Mouse (Mus musculus) midbrain, embryonic 12.5 days (tissue): ENCODE data around the gene Ppp2r5c. TPM values are rescaled to one million over a fixed set of nuclear protein-coding genes. Genes with fewer than 3 reads are reported as not detected.
A peak's percentile ranks its signal among the peaks of the same experiment; 100 is the strongest.

Experiments used
- ATAC-seq: fragments of 200-750 bp; cut with Nextera tagmentation; 2 replicates; pipeline ENCODE4 v1.8.0; 2017; ENCODE audit warnings: low read depth, moderate TSS enrichment, moderate library complexity; ENCODE audit not compliant: low FRiP score
- H3K27ac ChIP-seq: fragments of 300-500 bp; sonication (generic); replicated peaks from 2 replicates; pipeline ENCODE4 v1.5.1; 2016; ENCODE audit warnings: mild to moderate bottlenecking
- H3K27me3 ChIP-seq: fragments of 300-500 bp; sonication (generic); 2 replicates; pipeline ENCODE4 v1.6.1; 2016; ENCODE audit warnings: mild to moderate bottlenecking
- H3K36me3 ChIP-seq: fragments of 300-500 bp; sonication (generic); 2 replicates; pipeline ENCODE4 v1.6.1; 2016
- H3K4me1 ChIP-seq: fragments of 300-500 bp; sonication (generic); 2 replicates; pipeline ENCODE4 v1.6.1; 2016
- H3K4me2 ChIP-seq: fragments of 300-500 bp; sonication (generic); replicated peaks from 2 replicates; pipeline ENCODE4 v1.6.1; 2016; ENCODE audit warnings: mild to moderate bottlenecking, moderate library complexity
- H3K4me3 ChIP-seq: fragments of 300-500 bp; sonication (generic); 2 replicates; pipeline ENCODE4 v1.5.1; 2016; ENCODE audit warnings: mild to moderate bottlenecking
- H3K9ac ChIP-seq: fragments of 300-500 bp; sonication (generic); replicated peaks from 2 replicates; pipeline ENCODE4 v1.6.1; 2016; ENCODE audit warnings: mild to moderate bottlenecking, moderate library complexity
- H3K9me3 ChIP-seq: fragments of 300-500 bp; sonication (generic); 2 replicates; pipeline ENCODE4 v1.6.1; 2016; ENCODE audit warnings: mild to moderate bottlenecking
- WGBS: fragments of 180-500 bp; shearing (Covaris S2); methylation state at CpG from one replicate; pipeline ENCODE4 v1.1.7; 2016; 5-methylcytosine and 5-hydroxymethylcytosine counted together
- polyA plus RNA-seq: library from polyadenylated mRNA; unstranded; fragments of >200 nt; fragmentation: Nextera tagmentation; extraction: Ambion mirVana; gene quantifications from 2 replicates; pipeline ENCODE4 v1.2.1, GENCODE M21; 2016

Ppp2r5c gene
- 161 and 163 TPM in 2 replicates for polyA plus RNA-seq

DNA sequence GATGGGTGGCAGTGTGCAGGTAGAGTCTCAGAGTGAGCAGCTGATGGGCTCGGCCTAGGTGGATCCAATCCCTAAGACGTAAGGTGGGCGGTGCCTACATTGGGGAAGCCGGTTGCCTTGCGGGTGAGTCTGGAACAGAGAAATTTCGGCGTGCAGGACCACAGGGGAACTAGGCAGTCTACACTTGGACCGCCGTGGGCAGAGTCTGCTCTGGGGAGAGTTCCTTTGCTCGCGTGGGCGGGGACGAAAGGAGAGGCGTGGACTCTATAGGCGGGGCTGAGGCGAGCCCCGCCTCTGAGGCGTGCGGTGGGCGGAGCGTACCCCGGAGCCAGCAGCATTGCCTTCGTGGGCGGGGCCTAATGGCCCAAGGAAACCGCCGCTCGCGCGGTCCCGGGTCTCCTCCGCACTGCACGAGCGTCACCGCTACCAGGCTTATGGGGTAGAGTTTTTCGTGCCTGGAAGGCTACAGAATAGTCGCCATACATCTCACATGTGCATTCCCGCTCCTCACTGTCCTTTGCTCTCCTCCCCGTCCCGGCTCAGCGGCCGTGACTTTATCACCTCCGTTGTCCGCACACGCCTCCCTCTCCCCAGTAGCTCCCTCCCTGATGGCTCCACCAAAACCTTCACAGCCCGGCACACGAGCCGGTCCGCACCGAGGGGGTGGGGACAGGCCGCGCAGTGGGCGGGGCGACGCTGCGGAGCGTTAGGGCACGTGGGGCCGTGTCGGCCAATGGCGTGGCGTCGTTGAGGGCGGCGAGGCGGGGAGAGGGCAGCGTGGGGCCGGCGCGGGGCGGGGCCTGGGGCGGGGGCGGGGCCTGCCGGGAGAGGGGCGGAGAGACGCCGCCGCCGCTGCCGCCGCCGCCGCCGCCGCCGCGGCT is at the start of gene Ppp2r5c:
Ppp2r5c (plus strand) TSS at position 831 of the 881 bp plus-strand sequence.
- peak within 1 kb of the TSS; percentile 86 for H3K9ac ChIP-seq
- H3K4me1 ChIP-seq, result peaks cover 13% of the 10 kb centered on the region; the same call in 1 of the 2 replicates
- no peaks in the 10 kb centered on the region for H3K9me3 ChIP-seq
- peak within 1 kb of the TSS; percentile 88 for H3K4me3 ChIP-seq
- H3K27me3 ChIP-seq, result 0 out of 2 replicates have a peak, but pooled peaks cover 7% of the 10 kb centered on the region
- peak; percentile 94 for ATAC-seq
- WGBS, result under 1% methylated on average over 78 of the region's 86 CpGs
- peak within 1 kb of the TSS; percentile 89 for H3K4me2 ChIP-seq
- H3K27ac ChIP-seq, result peak within 1 kb of the TSS; percentile 93
- peaks cover 7% of the 10 kb centered on the region; the same call in 1 of the 2 replicates for H3K36me3 ChIP-seq

DNA sequence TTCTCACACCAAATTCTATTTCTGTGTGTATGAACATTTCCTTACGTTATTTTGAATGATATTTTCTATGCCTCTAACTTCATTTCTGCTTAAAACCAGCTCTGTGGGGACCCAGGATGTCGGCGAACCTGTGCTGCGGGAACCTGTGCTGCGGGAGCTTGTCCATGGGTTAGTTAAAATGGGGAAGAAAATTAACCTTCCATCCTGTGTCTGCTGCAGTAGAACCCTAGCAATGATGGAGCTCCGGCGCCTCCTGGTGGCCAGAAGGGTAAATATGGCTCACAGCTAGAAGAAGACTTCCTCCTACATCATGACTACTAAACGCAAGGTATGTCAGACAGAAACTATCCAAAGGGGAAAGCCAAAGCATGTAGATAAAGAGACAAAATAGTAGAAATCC is 48.6 kb upstream of the Ppp2r5c start:
- Histone ChIP-seq H3K9me3 (no peaks in the 10 kb centered on the region), H3K4me3 (no peak overlapping the region), H3K36me3 (no peaks in the 10 kb centered on the region), H3K4me2 (no peak overlapping the region), H3K27me3 (no peaks in the 10 kb centered on the region), H3K9ac (no peak overlapping the region), H3K27ac (no peak overlapping the region), H3K4me1 (no peaks in the 10 kb centered on the region)
- 36% methylated on average over 8 of the region's 8 CpGs for WGBS
- no peak for ATAC-seq

DNA sequence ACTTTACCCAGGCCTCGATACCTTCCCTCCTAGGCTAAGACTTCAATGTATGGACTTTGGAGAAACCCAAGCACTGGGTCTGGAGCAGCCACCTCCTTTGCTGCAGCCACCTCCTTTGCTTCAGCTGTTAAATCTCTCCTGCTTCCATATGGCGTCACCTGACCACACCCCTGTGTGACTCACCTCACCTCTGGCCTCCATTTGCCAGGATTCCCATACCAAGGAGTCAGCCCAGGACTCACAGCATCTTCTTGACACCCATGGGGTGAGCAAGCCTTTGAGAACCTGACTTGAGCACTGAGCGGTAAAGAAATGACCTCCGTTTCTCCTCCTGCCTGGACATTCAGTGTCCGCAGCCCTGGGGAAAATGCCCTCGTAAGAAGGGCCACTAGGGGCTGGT is 47.8 kb upstream of the Ppp2r5c start:
- Histone ChIP-seq H3K4me3 (no peak overlapping the region), H3K27me3 (no peaks in the 10 kb centered on the region), H3K36me3 (no peaks in the 10 kb centered on the region), H3K9ac (no peak overlapping the region), H3K4me1 (no peaks in the 10 kb centered on the region), H3K27ac (no peak overlapping the region), H3K4me2 (no peak overlapping the region), H3K9me3 (no peaks in the 10 kb centered on the region)
- no peak for ATAC-seq
- 90% methylated on average over 6 of the region's 6 CpGs for WGBS

- Histone ChIP-seq H3K4me2 (no peak overlapping the region), H3K27me3 (no peaks in the 10 kb centered on the region), H3K9ac (no peak overlapping the region), H3K27ac (no peak overlapping the region), H3K9me3 (no peaks in the 10 kb centered on the region), H3K4me1 (no peaks in the 10 kb centered on the region), H3K4me3 (no peak overlapping the region), H3K36me3 (no peaks in the 10 kb centered on the region)
- WGBS, result 81% methylated on average over 5 of the region's 5 CpGs
- no peak for ATAC-seq
Observed at GRCm38 (mm10) chr12:110400936-110401335, 46.0 kb upstream of the Ppp2r5c start.

DNA sequence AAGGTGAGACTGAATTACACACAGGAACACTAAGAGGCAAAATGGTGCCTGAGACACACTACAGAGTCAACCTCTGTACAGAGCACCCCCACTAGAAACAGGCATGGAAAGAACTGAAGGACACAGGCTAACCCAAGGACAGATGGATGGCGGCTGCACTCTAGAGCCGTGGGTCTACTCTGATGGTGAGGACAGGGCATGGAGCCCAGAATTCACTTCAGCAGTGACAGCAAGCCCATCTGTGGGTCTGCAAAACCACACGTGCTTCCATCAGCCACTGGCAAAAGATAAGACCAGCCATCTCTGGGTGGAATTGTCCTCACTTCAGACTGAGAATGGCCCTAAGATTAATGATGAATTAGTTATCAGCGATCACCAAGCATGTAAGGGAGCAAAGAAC is 45.0 kb upstream of the Ppp2r5c start:
- ATAC-seq, result no peak
- no peaks in the 10 kb centered on the region for H3K36me3 ChIP-seq
- no peak overlapping the region for H3K9ac ChIP-seq
- H3K4me2 ChIP-seq, result no peak overlapping the region
- no peak overlapping the region for H3K27ac ChIP-seq
- H3K4me1 ChIP-seq, result no peaks in the 10 kb centered on the region
- H3K27me3 ChIP-seq, result no peaks in the 10 kb centered on the region
- H3K9me3 ChIP-seq, result no peaks in the 10 kb centered on the region
- 90% methylated on average over 4 of the region's 4 CpGs for WGBS
- H3K4me3 ChIP-seq, result no peak overlapping the region

DNA sequence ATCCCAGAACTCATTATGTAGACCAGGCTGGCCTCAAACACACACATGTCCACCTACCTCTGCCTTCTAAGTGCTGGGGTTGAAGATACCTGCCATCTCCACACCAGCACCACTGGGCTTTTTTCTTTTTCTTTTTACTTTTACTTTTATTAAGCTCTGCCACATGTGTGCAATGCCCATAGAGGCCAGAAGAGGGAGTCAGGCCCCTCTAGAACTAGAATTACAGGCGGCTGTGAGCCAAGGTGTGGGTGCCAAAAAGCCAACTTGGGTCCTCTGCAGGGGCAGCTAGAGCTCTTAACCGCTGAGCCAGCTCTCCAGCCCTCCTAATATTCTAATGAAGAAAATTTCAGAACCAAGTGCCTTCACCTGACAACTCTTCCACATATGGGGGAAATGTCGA is 30.7 kb upstream of the Ppp2r5c start:
- Histone ChIP-seq H3K4me2 (no peak overlapping the region), H3K4me1 (no peaks in the 10 kb centered on the region), H3K36me3 (no peaks in the 10 kb centered on the region), H3K9ac (no peak overlapping the region), H3K27me3 (peaks cover 9% of the 10 kb centered on the region), H3K4me3 (no peak overlapping the region), H3K27ac (no peak overlapping the region), H3K9me3 (no peaks in the 10 kb centered on the region)
- ATAC-seq, result no peak
- WGBS, result 52% methylated on average over 3 of the region's 3 CpGs

DNA sequence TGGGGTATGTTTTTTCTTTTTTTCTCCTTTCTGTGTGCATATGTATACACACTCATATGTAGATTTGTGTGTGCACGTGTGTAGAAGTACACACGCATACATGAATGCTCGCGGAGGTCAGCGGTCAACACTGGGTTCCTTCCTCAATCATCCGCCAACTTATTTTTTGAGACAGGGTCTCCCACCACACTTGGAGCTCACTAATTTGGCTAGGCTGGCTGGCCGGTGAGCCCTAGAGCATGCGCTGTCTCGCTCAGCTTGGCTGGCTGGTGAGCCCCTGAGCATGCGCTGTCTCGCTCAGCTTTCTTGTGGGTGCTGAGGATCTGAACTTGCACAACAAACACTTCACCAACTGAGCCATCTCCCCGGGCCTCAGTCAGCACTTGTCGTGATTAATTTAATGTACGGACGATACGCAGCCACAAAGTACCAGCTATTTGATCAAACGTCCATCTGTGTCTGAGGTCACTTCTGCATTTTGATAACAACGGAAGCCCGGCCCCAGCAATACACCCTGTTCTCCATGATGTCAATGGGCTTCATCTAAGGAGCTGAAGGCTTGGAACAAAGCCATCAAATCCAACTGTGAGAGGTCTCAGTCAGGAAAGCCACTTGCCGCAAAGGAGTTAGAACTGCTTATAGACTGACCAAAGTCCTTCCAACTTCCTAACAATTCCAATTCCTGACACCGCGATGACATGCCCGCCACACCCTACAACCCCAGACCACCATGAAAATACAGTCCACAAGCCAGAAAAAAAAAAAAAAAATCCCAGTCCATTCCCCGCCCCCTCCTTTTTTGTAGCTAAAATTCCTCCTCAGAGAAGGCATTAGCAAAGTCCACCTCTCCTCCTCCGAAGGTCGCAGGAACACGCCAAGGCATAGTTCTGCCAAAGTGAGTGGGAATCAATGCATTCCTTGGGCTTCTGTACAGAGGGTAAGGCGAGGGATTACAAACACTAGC is 29.6 kb upstream of the Ppp2r5c start:
- Histone ChIP-seq H3K9ac (no peak overlapping the region), H3K36me3 (no peaks in the 10 kb centered on the region), H3K9me3 (no peaks in the 10 kb centered on the region), H3K27ac (no peak overlapping the region), H3K4me2 (peak overlapping the region; percentile 26), H3K4me1 (no peaks in the 10 kb centered on the region), H3K4me3 (no peak overlapping the region), H3K27me3 (peaks cover 9% of the 10 kb centered on the region)
- 53% methylated on average over 28 of the region's 28 CpGs for WGBS
- ATAC-seq, result no peak

DNA sequence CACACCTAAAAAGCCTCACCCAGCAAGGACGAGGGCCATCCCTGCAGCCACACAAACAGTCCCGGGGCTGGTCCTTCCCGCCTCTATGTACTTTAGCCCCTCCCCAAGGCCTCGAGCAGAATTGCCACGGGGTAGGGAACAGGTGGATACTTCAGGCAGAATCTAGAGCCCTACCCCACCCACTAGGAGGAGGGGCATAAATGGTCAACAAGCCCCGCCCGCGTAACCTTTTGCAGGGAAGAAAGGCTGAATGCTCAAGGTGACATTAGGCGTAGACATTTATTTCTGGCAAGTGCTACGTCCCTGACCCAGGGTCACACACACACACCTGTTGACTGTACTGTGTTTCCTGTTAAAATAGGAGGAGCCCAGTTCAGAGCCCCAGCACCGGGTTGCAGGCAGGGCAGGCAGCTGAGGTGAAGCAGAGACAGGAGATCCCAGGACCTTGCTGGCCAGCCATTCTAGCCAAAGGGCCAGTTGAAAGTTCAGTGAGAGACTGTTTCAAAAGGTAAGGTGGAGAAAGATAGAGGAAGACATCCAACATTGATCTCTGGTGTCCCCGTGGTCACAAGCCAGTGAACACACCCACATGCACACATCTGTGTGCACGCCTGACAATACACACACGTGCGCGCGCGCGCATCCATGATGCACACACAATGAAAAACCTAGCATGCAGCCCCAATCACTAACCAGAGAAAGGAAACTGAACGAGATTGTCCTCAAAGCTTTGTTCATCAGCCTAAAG is 28.8 kb upstream of the Ppp2r5c start:
- ATAC-seq, result peak; percentile 12; the same call in 1 of the 2 replicates
- 52% methylated on average over 20 of the region's 20 CpGs for WGBS
- no peaks in the 10 kb centered on the region for H3K4me1 ChIP-seq

GRCm38 (mm10) chr12:110418735-110419350 is 28.1 kb upstream of the Ppp2r5c start:
- 34% methylated on average over 7 of the region's 8 CpGs for WGBS
- H3K9me3 ChIP-seq, result no peaks in the 10 kb centered on the region
- H3K9ac ChIP-seq, result no peak overlapping the region
- H3K27ac ChIP-seq, result no peak overlapping the region
- no peaks in the 10 kb centered on the region for H3K36me3 ChIP-seq
- no peaks in the 10 kb centered on the region for H3K4me1 ChIP-seq
- H3K4me3 ChIP-seq, result no peak overlapping the region
- peaks cover 9% of the 10 kb centered on the region for H3K27me3 ChIP-seq
- H3K4me2 ChIP-seq, result no peak overlapping the region
- peak; percentile 56; the same call in 1 of the 2 replicates for ATAC-seq

More for the DNA sequence above, 28.8 kb upstream of the Ppp2r5c start:
- Histone ChIP-seq H3K27me3 (peaks cover 9% of the 10 kb centered on the region), H3K36me3 (no peaks in the 10 kb centered on the region), H3K4me3 (no peak overlapping the region), H3K9ac (no peak overlapping the region), H3K27ac (no peak overlapping the region), H3K4me2 (no peak overlapping the region), H3K9me3 (no peaks in the 10 kb centered on the region)

GRCm38 (mm10) chr12:110419879-110420278 is 27.0 kb upstream of the Ppp2r5c start:
- Histone ChIP-seq H3K4me3 (no peak overlapping the region), H3K4me1 (no peaks in the 10 kb centered on the region), H3K9ac (no peak overlapping the region), H3K27ac (no peak overlapping the region), H3K27me3 (peaks cover 9% of the 10 kb centered on the region), H3K4me2 (no peak overlapping the region), H3K36me3 (no peaks in the 10 kb centered on the region), H3K9me3 (no peaks in the 10 kb centered on the region)
- 77% methylated on average over 2 of the region's 2 CpGs for WGBS
- ATAC-seq, result no peak

DNA sequence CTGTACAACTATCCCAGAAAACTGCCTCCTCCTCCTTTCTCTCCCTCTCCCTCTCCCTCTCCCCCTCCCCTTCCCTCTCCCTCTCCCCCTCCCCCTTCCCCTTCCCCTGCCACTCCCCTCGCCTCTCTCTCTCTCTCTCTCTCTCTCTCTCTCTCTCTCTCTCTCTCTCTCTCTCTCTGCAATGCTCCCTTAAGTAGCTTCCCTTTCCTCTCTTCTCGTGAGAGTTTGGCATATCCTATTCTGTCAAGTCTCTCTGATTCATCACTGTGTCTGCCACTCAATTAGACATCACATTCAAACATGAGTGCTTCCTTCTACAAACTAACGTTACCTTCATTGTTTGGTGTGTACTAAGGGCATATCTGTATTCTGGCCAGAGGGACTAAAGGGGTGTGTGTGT is 25.6 kb upstream of the Ppp2r5c start:
- Histone ChIP-seq H3K9me3 (no peaks in the 10 kb centered on the region), H3K27ac (no peak overlapping the region), H3K9ac (no peak overlapping the region), H3K4me3 (no peak overlapping the region), H3K36me3 (no peaks in the 10 kb centered on the region), H3K27me3 (peaks cover 9% of the 10 kb centered on the region), H3K4me1 (no peaks in the 10 kb centered on the region), H3K4me2 (no peak overlapping the region)
- ATAC-seq, result no peak
- 60% methylated on average over 3 of the region's 3 CpGs for WGBS
